Mouse (Mus musculus) cerebellum, adult (tissue): Measurements from ENCODE around the gene Igfbp7.

Source experiments
- ATAC-seq: cut with Nextera tagmentation; 2 replicates; pipeline ENCODE4 v1.9.2; 2017; ENCODE audit warnings: mild to moderate bottlenecking, moderate library complexity, mixed read lengths; ENCODE audit not compliant: insufficient number of reproducible peaks, low FRiP score, low TSS enrichment

Igfbp7 gene

GRCm38 (mm10) chr5:77381686-77382085 is 26.2 kb downstream of the Igfbp7 start:
- no peak for ATAC-seq

GRCm38 (mm10) chr5:77381283-77381682 is 26.6 kb downstream of the Igfbp7 start:
- no peak for ATAC-seq

- no peak for ATAC-seq
These were observed 27.4 kb downstream of the Igfbp7 start for GRCm38 (mm10) chr5:77380321-77380901.

GRCm38 (mm10) chr5:77379434-77380135 is 28.3 kb downstream of the Igfbp7 start:
- no peak for ATAC-seq

- ATAC-seq: no peak
These were observed 29.8 kb downstream of the Igfbp7 start for GRCm38 (mm10) chr5:77378027-77378426.

GRCm38 (mm10) chr5:77375546-77375945 is 32.3 kb downstream of the Igfbp7 start:
- ATAC-seq: no peak

GRCm38 (mm10) chr5:77374945-77375344 is 32.9 kb downstream of the Igfbp7 start:
- ATAC-seq: no peak

GRCm38 (mm10) chr5:77372778-77373177 is 35.1 kb downstream of the Igfbp7 start:
- no peak for ATAC-seq

- ATAC-seq: no peak
These were observed 35.6 kb downstream of the Igfbp7 start for GRCm38 (mm10) chr5:77372242-77372641.

- no peak for ATAC-seq
These were observed 37.4 kb downstream of the Igfbp7 start for GRCm38 (mm10) chr5:77370378-77370892.

- ATAC-seq: no peak
These were observed 38.4 kb downstream of the Igfbp7 start for GRCm38 (mm10) chr5:77369394-77369793.

GRCm38 (mm10) chr5:77368194-77368593 is 39.6 kb downstream of the Igfbp7 start:
- no peak for ATAC-seq

GRCm38 (mm10) chr5:77367682-77368081 is 40.2 kb downstream of the Igfbp7 start:
- ATAC-seq: no peak

- ATAC-seq: no peak
These were observed 40.7 kb downstream of the Igfbp7 start for GRCm38 (mm10) chr5:77367145-77367544.

GRCm38 (mm10) chr5:77366313-77366712 is 41.5 kb downstream of the Igfbp7 start:
- ATAC-seq: no peak

- no peak for ATAC-seq
These were observed 43.3 kb downstream of the Igfbp7 start for GRCm38 (mm10) chr5:77364443-77365038.

- no peak for ATAC-seq
These were observed 44.2 kb downstream of the Igfbp7 start for GRCm38 (mm10) chr5:77363650-77364049.

- ATAC-seq: no peak
These were observed 45.7 kb downstream of the Igfbp7 start for GRCm38 (mm10) chr5:77362120-77362519.

GRCm38 (mm10) chr5:77361006-77361405 is 46.8 kb downstream of the Igfbp7 start:
- no peak for ATAC-seq

- no peak for ATAC-seq
These were observed 47.9 kb downstream of the Igfbp7 start for GRCm38 (mm10) chr5:77359971-77360370.

- ATAC-seq: no peak
These were observed 49.5 kb downstream of the Igfbp7 start for GRCm38 (mm10) chr5:77358347-77358746.
